Mouse (Mus musculus) heart, adult 2 months (tissue): Measurements from ENCODE around the gene Hgd. TPM values are rescaled to one million over a fixed set of nuclear protein-coding genes. Genes with fewer than 3 reads are reported as not detected.

Experiments
- DNase-seq, 2 experiments: peaks; one replicate each; pipeline ENCODE4 v3.0.0; 2021
- H3K27ac ChIP-seq: fragments of 200-600 bp; 2 replicates; pipeline ENCODE4 v1.8.1; 2022
- H3K27me3 ChIP-seq: fragments of 200-500 bp; 2 replicates; pipeline ENCODE4 v1.6.1; 2012; ENCODE audit warnings: mild to moderate bottlenecking, low read length, inconsistent platforms, mixed read lengths; ENCODE audit not compliant: control insufficient read depth, insufficient read depth
- H3K36me3 ChIP-seq: fragments of 200-500 bp; 2 replicates; pipeline ENCODE4 v1.6.1; 2012; ENCODE audit warnings: low read length, inconsistent platforms; ENCODE audit not compliant: control insufficient read depth, insufficient read depth
- H3K4me1 ChIP-seq: fragments of 200-500 bp; 2 replicates; pipeline ENCODE4 v1.6.1; 2011; ENCODE audit warnings: low read length; ENCODE audit not compliant: control insufficient read depth, insufficient read depth
- H3K4me3 ChIP-seq: fragments of 200-600 bp; 2 replicates; pipeline ENCODE4 v1.8.1; 2022
- H3K79me2 ChIP-seq: fragments of 200-500 bp; replicated peaks from 2 replicates; pipeline ENCODE4 v1.6.1; 2012; ENCODE audit warnings: mild to moderate bottlenecking, inconsistent platforms, low read length, moderate library complexity, mixed read lengths; ENCODE audit not compliant: control insufficient read depth, insufficient read depth
- H3K9ac ChIP-seq: fragments of 200-500 bp; 2 replicates; pipeline ENCODE4 v1.6.1; 2012; ENCODE audit warnings: low read depth, mild to moderate bottlenecking, control low read depth, inconsistent platforms, low read length, mixed read lengths
- CTCF ChIP-seq: fragments of 200-600 bp; IDR thresholded peaks from 2 replicates; pipeline ENCODE4 v1.8.1; 2022; ENCODE audit warnings: antibody characterized with exemption, mild to moderate bottlenecking, moderate library complexity
- EP300 ChIP-seq: fragments of 200-500 bp; IDR thresholded peaks from 2 replicates; pipeline ENCODE4 v1.6.1; 2011; ENCODE audit warnings: low read depth, low read length, control low read depth; ENCODE audit not compliant: insufficient read depth
- POLR2A ChIP-seq: fragments of 200-500 bp; IDR thresholded peaks from 2 replicates; pipeline ENCODE4 v1.6.1; 2011; ENCODE audit warnings: mild to moderate bottlenecking, low read depth, low read length, control low read depth; ENCODE audit not compliant: insufficient read depth
- WGBS: fragments of 180-500 bp; shearing (Covaris S2); methylation state at CpG from one replicate; pipeline ENCODE4 v1.1.7; 2018; 5-methylcytosine and 5-hydroxymethylcytosine counted together
- intact Hi-C: fragments of 180-260 bp; cut with DNase I; formaldehyde crosslinking; loops from one replicate; pipeline ENCODE4 v1.15.1; 2025
- polyA plus RNA-seq: library from polyadenylated mRNA; depleted of rRNA; stranded (reverse); fragments of >200 nt; gene quantifications from 2 replicates; pipeline ENCODE4 v1.2.3, GENCODE M21; 2012
- total RNA-seq, 2 experiments: library from RNA; stranded (reverse); gene quantifications; 2 replicates each; pipeline ENCODE4 v1.2.3; 2021

The Hgd gene
- total and polyA plus RNA-seq, 3 experiments, result 0.08 TPM; not detected in 2

- intact Hi-C loops, result no loop called here
- no peaks in the 10 kb centered on the region for H3K27me3 ChIP-seq
- H3K9ac ChIP-seq, result no peak overlapping the region
- WGBS, result 62% methylated on average over 5 of the region's 5 CpGs
- no peaks in the 10 kb centered on the region for H3K79me2 ChIP-seq
- H3K36me3 ChIP-seq, result no peaks in the 10 kb centered on the region
- H3K4me3 ChIP-seq, result no peak overlapping the region
- H3K27ac ChIP-seq, result no peak overlapping the region
- no peaks in the 10 kb centered on the region for H3K4me1 ChIP-seq
- no peak for DNase-seq
- TF ChIP-seq POLR2A (no peak), EP300 (no peak), CTCF (no peak)
Observed at GRCm38 (mm10) chr16:37665394-37665935, 85.5 kb downstream of the Hgd start.

GRCm38 (mm10) chr16:37670666-37671283 is 90.8 kb downstream of the Hgd start:
- no peaks in the 10 kb centered on the region for H3K27me3 ChIP-seq
- H3K9ac ChIP-seq, result no peak overlapping the region
- no peaks in the 10 kb centered on the region for H3K79me2 ChIP-seq
- no peak for DNase-seq
- H3K4me1 ChIP-seq, result no peaks in the 10 kb centered on the region
- no peaks in the 10 kb centered on the region for H3K36me3 ChIP-seq
- H3K27ac ChIP-seq, result no peak overlapping the region
- TF ChIP-seq EP300, result no peak
- H3K4me3 ChIP-seq, result no peak overlapping the region
- intact Hi-C loops, result no loop called here
- WGBS, result 26% methylated on average over 4 of the region's 4 CpGs

DNA sequence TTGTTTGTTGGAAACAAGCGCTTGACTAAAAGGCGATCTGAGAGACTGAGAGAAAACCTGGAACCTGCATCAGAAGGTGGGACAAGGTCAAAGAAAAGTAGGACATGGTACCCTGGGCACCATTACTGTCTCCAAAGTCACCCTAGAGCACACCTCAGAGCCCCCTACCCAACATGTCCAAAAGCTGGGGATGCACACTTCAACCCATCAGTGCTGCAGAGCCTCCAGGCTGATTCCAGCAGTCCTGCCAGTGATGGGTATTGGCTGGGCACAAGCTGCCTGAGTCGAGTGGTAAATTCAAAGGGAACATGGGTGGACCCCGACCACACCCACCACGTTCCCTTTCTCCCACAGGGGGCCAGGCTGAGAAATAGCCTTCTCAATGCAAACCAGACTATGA is 95.4 kb downstream of the Hgd start:
- DNase-seq, result no peak
- Histone ChIP-seq H3K9ac (no peak overlapping the region), H3K27me3 (no peaks in the 10 kb centered on the region), H3K27ac (no peak overlapping the region), H3K4me3 (no peak overlapping the region), H3K36me3 (no peaks in the 10 kb centered on the region), H3K79me2 (no peaks in the 10 kb centered on the region), H3K4me1 (no peaks in the 10 kb centered on the region)
- TF ChIP-seq EP300, result no peak
- 93% methylated on average over 5 of the region's 5 CpGs for WGBS
- intact Hi-C loops, result no loop called here

DNA sequence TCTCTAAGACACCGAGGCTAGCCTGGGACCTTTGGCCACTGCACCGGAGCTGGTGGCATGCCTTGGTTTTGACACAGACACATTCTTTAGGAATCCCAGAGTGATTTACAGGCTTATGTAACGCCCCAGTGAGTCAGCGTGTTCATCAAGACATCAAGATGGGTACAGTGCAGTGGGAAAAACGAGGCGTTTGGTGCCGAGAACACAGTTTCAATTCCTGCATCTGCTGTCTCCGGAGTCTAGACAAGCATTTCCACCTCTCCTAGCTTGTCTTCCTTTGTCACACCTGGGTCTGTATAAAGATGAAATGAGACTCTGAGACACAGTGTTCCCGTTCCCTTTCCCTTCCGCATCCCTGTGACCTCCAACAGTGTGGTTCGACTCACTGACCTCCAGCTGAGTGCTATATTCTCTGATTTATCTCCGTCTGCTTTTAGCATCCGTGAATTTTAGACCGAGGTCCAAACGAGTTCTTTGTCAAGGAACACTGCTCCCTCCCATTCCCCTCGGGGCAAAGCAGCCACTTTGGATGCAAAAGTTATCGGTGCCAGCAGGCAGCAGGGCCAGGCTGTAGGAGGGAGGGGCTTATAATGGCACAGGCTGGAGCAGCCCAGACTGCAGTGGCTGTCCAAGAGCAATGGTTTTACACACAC is 96.2 kb downstream of the Hgd start:
- Histone ChIP-seq H3K27me3 (no peaks in the 10 kb centered on the region), H3K36me3 (no peaks in the 10 kb centered on the region), H3K79me2 (no peaks in the 10 kb centered on the region), H3K4me1 (no peaks in the 10 kb centered on the region), H3K4me3 (no peak overlapping the region), H3K27ac (no peak overlapping the region), H3K9ac (no peak overlapping the region)
- DNase-seq, result no peak
- TF ChIP-seq EP300 (no peak), POLR2A (no peak), CTCF (no peak)
- 52% methylated on average over 17 of the region's 17 CpGs for WGBS
- intact Hi-C loops, result no loop called here

DNA sequence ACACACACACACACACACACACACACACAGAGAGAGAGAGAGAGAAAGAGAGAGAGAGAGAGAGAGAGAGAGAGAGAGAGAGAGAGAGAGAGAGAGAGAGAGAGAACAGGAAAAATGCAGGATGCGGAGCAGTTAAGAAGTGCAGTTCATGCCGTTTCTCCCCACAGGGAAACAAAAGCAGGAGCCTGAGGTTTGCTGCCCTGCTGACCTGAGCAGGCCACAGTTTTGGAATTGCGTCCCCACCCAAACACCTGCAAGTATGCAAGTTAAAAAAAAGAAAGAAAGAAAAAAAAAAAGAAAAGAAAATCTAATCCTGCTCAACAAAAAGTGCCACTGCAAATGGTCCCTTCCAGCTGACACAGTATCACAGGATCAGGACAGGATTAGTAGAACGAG is 96.7 kb downstream of the Hgd start:
- Histone ChIP-seq H3K79me2 (no peaks in the 10 kb centered on the region), H3K36me3 (no peaks in the 10 kb centered on the region), H3K27ac (no peak overlapping the region), H3K27me3 (no peaks in the 10 kb centered on the region), H3K4me3 (no peak overlapping the region), H3K9ac (no peak overlapping the region), H3K4me1 (no peaks in the 10 kb centered on the region)
- 51% methylated on average over 4 of the region's 4 CpGs for WGBS
- no peak for TF ChIP-seq POLR2A
- TF ChIP-seq EP300, result no peak
- no peak for TF ChIP-seq CTCF
- intact Hi-C loops, result no loop called here
- no peak for DNase-seq

GRCm38 (mm10) chr16:37677586-37677985 is 97.6 kb downstream of the Hgd start:
- no peak for TF ChIP-seq POLR2A
- intact Hi-C loops, result no loop called here

More at GRCm38 (mm10) chr16:37677586-37677985, 97.6 kb downstream of the Hgd start:
- H3K36me3 ChIP-seq, result no peaks in the 10 kb centered on the region
- no peaks in the 10 kb centered on the region for H3K79me2 ChIP-seq
- no peak overlapping the region for H3K4me3 ChIP-seq
- H3K9ac ChIP-seq, result no peak overlapping the region
- WGBS, result 87% methylated on average over 8 of the region's 8 CpGs
- DNase-seq, result no peak
- H3K27me3 ChIP-seq, result no peaks in the 10 kb centered on the region
- no peak overlapping the region for H3K27ac ChIP-seq
- H3K4me1 ChIP-seq, result no peaks in the 10 kb centered on the region
